Mouse (Mus musculus): ENCODE results near the gene Lrp1. TPM values are rescaled to one million over a fixed set of nuclear protein-coding genes. Genes with fewer than 3 reads are reported as not detected.

Gene Lrp1
- polyA plus RNA-seq, 1 experiment, result 269 TPM

- no peak for DNase-seq (ENCODE audit: low read depth)
- TF ChIP-seq POLR2A (IDR thresholded peaks at IDR 0.05; ENCODE audit: borderline replicate concordance, extremely low read depth, insufficient read depth, insufficient read length, poor library complexity, severe bottlenecking), result no peak
These were observed 94.9 kb downstream of the Lrp1 start for GRCm38 (mm10) chr10:127526048-127526447.

DNA sequence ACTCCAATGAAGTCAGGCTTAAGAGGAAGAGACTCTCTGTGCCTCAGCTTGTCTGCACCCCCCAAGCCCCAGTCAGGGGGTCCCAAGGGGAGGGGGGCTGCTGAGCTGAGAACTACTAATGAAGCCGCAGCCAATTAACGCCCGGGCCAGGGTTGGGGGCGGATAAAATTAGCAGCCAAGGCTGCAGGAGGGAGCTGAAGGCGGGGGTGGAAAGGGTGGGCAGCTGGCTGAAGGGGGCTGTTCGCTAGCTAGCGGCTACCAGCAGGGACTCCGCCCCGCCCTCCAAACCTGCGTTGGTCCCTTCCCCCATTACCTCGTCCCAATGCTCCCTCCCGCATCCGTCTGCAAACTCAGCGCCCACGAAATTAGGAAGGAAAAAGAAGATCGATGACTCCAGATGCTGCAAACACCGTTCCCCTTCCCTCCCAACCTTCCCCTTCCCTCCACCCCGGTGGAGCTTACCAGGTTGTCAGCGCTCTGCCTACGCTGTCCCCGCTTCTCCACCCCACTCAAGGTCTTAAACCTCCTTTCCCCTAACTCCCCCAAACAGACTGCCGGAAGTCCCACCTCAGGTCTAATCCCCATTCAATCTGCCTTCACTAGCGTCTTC lies 96.2 kb downstream of the Lrp1 start:
- peak; percentile 82 for DNase-seq (ENCODE audit: low read depth)

GRCm38 (mm10) chr10:127522088-127522581 lies 98.8 kb downstream of the Lrp1 start, which contains the start of gene Shmt2:
Gene Shmt2 (minus strand): TSS chr10:127522444.
- TF ChIP-seq POLR2A (IDR thresholded peaks at IDR 0.05; ENCODE audit: borderline replicate concordance, extremely low read depth, insufficient read depth, insufficient read length, poor library complexity, severe bottlenecking) (no peak), CTCF (IDR thresholded peaks at IDR 0.05; ENCODE audit: borderline replicate concordance, extremely low read depth, insufficient read depth, insufficient read length) (no peak)

More for the DNA sequence above, 96.2 kb downstream of the Lrp1 start:
- TF ChIP-seq POLR2A (IDR thresholded peaks at IDR 0.05; ENCODE audit: borderline replicate concordance, extremely low read depth, insufficient read depth, insufficient read length, poor library complexity, severe bottlenecking) (no peak), CTCF (IDR thresholded peaks at IDR 0.05; ENCODE audit: borderline replicate concordance, extremely low read depth, insufficient read depth, insufficient read length) (no peak)

DNA sequence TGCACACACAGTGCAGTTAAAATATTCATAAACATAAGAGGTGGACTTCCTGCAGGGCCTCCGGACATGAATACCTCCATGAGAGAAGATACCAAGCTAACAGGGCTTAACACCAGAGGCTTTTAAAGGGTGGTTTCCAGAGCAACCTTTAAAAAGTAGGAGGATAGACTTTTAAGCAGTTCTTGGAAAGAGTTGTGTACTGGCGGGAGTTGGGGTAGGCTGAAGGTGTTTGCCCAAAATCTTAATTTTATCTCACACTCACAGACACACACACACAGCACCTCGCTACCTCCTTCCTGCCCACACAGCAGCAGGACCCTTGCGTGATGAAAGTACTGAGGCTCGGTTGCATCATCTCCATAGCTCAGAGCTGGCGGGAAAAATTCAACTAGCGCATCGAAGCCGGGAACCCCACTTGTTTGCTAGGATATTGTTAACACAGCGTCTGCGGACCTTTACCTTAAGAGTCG lies 99.3 kb downstream of the Lrp1 start:
- TF ChIP-seq POLR2A (IDR thresholded peaks at IDR 0.05; ENCODE audit: borderline replicate concordance, extremely low read depth, insufficient read depth, insufficient read length, poor library complexity, severe bottlenecking) (no peak), CTCF (IDR thresholded peaks at IDR 0.05; ENCODE audit: borderline replicate concordance, extremely low read depth, insufficient read depth, insufficient read length) (no peak)
- DNase-seq (ENCODE audit: low read depth), result no peak

More at GRCm38 (mm10) chr10:127522088-127522581, 98.8 kb downstream of the Lrp1 start, which contains the start of gene Shmt2:
- DNase-seq (ENCODE audit: low read depth), result peak; percentile 97

DNA sequence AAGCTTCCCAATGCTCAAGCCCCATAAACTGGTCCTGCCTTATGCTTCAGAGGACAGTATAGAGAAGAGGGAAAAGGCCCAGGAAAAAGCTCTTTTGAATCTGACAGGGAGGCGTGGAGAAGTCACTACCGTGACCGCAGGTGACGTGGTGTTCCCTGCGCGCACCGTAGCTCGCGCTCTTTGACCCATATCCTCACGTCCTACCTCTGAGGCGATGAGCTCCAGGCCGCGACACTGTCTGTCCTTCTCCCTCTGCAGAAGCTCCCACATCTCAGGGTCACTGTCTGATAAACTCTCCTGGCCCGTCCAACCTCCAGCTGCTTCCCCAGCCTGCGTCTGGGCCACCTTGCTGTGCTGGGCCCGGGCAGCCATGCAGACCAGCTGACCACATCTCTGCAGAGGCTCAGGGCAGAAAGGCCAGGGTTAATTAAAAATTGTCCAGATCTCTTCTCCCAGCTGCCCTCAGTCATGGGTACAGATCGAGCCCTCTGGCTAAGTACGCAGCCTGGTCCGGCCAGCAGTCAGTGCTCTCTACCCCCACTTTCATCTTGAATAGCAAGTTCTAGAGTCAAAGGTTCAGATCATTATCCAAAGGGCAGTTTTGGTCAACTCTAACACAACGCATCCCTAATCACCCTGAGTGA lies 100.1 kb downstream of the Lrp1 start:
- TF ChIP-seq CTCF (IDR thresholded peaks at IDR 0.05; ENCODE audit: borderline replicate concordance, extremely low read depth, insufficient read depth, insufficient read length) (no peak), POLR2A (IDR thresholded peaks at IDR 0.05; ENCODE audit: borderline replicate concordance, extremely low read depth, insufficient read depth, insufficient read length, poor library complexity, severe bottlenecking) (no peak)
- no peak for DNase-seq (ENCODE audit: low read depth)

GRCm38 (mm10) chr10:127519903-127520713 lies 100.8 kb downstream of the Lrp1 start:
- DNase-seq (ENCODE audit: low read depth), result no peak
- no peak for TF ChIP-seq POLR2A (IDR thresholded peaks at IDR 0.05; ENCODE audit: borderline replicate concordance, extremely low read depth, insufficient read depth, insufficient read length, poor library complexity, severe bottlenecking)
- TF ChIP-seq CTCF (IDR thresholded peaks at IDR 0.05; ENCODE audit: borderline replicate concordance, extremely low read depth, insufficient read depth, insufficient read length), result no peak

GRCm38 (mm10) chr10:127519041-127519701 lies 101.8 kb downstream of the Lrp1 start:
- no peak for TF ChIP-seq POLR2A (IDR thresholded peaks at IDR 0.05; ENCODE audit: borderline replicate concordance, extremely low read depth, insufficient read depth, insufficient read length, poor library complexity, severe bottlenecking)
- TF ChIP-seq CTCF (IDR thresholded peaks at IDR 0.05; ENCODE audit: borderline replicate concordance, extremely low read depth, insufficient read depth, insufficient read length), result no peak
- no peak for DNase-seq (ENCODE audit: low read depth)

GRCm38 (mm10) chr10:127517941-127518340 lies 103.0 kb downstream of the Lrp1 start:
- no peak for DNase-seq (ENCODE audit: low read depth)
- no peak for TF ChIP-seq CTCF (IDR thresholded peaks at IDR 0.05; ENCODE audit: borderline replicate concordance, extremely low read depth, insufficient read depth, insufficient read length)
- no peak for TF ChIP-seq POLR2A (IDR thresholded peaks at IDR 0.05; ENCODE audit: borderline replicate concordance, extremely low read depth, insufficient read depth, insufficient read length, poor library complexity, severe bottlenecking)

DNA sequence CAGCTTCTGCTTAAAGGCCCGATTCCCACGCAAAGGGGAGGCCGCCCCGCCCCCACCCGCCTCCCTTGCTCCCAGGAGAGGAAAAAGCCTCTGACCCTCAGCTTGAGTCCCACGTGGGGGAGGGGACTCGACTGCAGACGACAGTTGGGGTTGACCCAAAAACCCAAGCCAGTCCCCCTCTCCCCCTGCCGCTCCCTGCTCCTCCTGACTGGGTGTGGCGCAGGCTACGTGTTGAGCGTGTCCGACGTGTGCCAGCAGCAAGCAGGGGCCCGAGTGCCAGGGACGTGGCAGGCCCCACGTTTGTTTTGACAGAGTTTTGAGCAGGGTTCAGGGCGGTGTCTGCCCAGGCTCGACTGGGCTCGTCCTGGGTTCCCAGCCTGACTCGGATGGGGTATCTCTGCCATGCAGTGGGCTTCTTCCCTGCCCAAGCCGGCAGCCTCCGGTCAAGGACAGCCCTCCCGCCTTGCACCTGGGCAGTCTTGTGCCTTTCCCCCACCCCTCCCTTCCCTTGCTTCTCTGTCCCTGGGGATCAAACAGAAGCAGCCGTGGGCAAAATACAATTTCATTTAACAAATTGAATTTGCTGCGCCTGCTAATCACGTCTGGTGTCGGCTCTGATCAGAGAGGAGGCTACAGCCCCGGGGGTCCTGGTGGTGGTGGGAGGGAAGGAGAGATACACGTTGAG lies 104.2 kb downstream of the Lrp1 start:
- DNase-seq (ENCODE audit: low read depth), result peak; percentile 61
- no peak for TF ChIP-seq POLR2A (IDR thresholded peaks at IDR 0.05; ENCODE audit: borderline replicate concordance, extremely low read depth, insufficient read depth, insufficient read length, poor library complexity, severe bottlenecking)
- no peak for TF ChIP-seq CTCF (IDR thresholded peaks at IDR 0.05; ENCODE audit: borderline replicate concordance, extremely low read depth, insufficient read depth, insufficient read length)

- TF ChIP-seq POLR2A (IDR thresholded peaks at IDR 0.05; ENCODE audit: borderline replicate concordance, extremely low read depth, insufficient read depth, insufficient read length, poor library complexity, severe bottlenecking) (no peak), CTCF (IDR thresholded peaks at IDR 0.05; ENCODE audit: borderline replicate concordance, extremely low read depth, insufficient read depth, insufficient read length) (no peak)
- DNase-seq (ENCODE audit: low read depth), result no peak
These were observed 104.9 kb downstream of the Lrp1 start for GRCm38 (mm10) chr10:127515983-127516459.
